Mouse (Mus musculus): ENCODE measurements around the gene Elmod3. TPM values are rescaled to one million over a fixed set of nuclear protein-coding genes. Genes with fewer than 3 reads are reported as not detected.
A peak's percentile ranks its signal among the peaks of the same experiment; 100 is the strongest.

The Elmod3 gene
- polyA plus RNA-seq (2016; fragmentation: Nextera tagmentation; extraction: Ambion mirVana) = 12.9 and 13.3 TPM in 2 replicates

DNA sequence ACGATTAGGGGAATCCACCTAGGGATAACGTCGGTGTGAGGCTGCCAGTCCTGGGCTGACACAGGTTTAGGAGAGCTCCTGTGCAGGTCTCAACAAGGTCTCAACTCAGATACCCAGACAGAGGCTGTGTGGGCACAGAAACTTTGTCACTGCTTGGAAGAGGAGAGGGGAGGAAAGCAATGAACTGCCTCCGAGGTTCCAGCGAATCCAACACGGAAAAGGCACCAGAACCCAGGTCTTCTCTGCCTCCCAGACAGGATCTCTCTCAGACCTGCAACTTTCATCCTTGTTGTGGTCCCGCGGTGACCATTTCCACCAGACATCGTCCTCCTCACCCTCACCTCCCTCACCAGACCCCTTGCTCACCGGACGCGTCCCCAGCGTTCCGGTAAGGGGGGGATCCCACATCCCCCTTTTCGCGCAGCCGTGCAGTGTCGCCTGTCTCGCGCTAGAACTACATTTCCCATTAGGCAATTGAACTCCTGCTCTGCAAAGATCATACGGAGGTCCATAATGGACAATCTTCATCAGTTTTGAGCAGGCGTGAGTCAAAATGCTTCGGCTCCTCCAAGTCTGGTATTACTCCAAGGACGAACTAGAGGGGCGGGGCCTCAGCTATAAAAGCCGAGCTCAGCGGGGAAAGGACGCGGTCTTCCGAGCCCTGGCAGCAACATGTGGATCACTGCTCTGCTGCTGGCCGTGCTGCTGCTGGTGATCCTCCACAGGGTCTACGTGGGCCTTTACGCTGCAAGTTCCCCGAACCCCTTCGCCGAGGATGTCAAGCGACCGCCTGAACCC is at the start of gene Elmod3, which contains the start of gene Retsat:
Elmod3 (minus strand) TSS at position 458 of the 798 bp plus-strand sequence.
Retsat (plus strand) TSS at position 520 of the 798 bp plus-strand sequence.
- Histone ChIP-seq H3K27ac (peak within 1 kb of the TSS; percentile 90), H3K27me3 (ENCODE audit: insufficient read depth, poor library complexity, severe bottlenecking) (no peaks in the 10 kb centered on the region), H3K4me1 (peaks cover 12% of the 10 kb centered on the region), H3K36me3 (no peaks in the 10 kb centered on the region), H3K9me3 (no peaks in the 10 kb centered on the region), H3K4me3 (peak within 1 kb of the TSS; percentile 67)
- 1% methylated on average over 38 of the region's 38 CpGs for WGBS
- peak; percentile 96 for DNase-seq (ENCODE audit: low spot score)

GRCm38 (mm10) chr6:72647383-72647820 is 49.2 kb upstream of the Elmod3 start:
- H3K9me3 ChIP-seq = no peaks in the 10 kb centered on the region
- DNase-seq (ENCODE audit: low spot score) = peak; percentile 87
- 35% methylated on average over 10 of the region's 10 CpGs for WGBS
- H3K36me3 ChIP-seq = 0 out of 2 replicates have a peak, but pooled peaks cover 5% of the 10 kb centered on the region
- H3K4me3 ChIP-seq = 0 out of 2 replicates have a peak overlapping the region, but pooled peaks have one; percentile 3
- H3K4me1 ChIP-seq = peaks cover 19% of the 10 kb centered on the region
- H3K27ac ChIP-seq = no peak overlapping the region
- H3K27me3 ChIP-seq (ENCODE audit: insufficient read depth, poor library complexity, severe bottlenecking) = no peaks in the 10 kb centered on the region

- H3K36me3 ChIP-seq = 0 out of 2 replicates have a peak, but pooled peaks cover 5% of the 10 kb centered on the region
- WGBS = 85% methylated on average over 7 of the region's 7 CpGs
- H3K27me3 ChIP-seq (ENCODE audit: insufficient read depth, poor library complexity, severe bottlenecking) = no peaks in the 10 kb centered on the region
- DNase-seq (ENCODE audit: low spot score) = no peak
- H3K4me3 ChIP-seq = no peak overlapping the region
- H3K27ac ChIP-seq = no peak overlapping the region
- H3K4me1 ChIP-seq = peaks cover 19% of the 10 kb centered on the region
- H3K9me3 ChIP-seq = no peaks in the 10 kb centered on the region
These were observed 47.2 kb upstream of the Elmod3 start for GRCm38 (mm10) chr6:72645364-72645763.

DNA sequence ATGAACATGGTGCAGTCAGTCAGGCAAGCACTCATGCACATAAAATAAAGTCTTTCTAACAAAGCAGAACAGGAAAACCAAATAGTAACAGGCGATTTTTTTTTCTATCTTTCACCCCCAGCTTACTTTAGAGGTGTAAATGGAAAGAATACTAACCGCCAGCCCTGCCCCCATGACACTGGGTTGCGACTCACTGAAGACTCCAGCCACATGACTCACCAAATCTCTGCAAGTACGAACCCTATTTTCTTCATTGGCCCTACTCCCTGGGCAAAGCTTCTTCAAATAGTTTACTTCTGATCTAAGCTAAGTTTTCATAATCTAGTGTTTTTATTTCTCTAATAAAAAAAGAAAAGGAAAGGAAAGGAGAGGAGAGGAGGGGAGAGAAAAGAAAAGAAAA is 46.4 kb upstream of the Elmod3 start:
- no peak overlapping the region for H3K4me3 ChIP-seq
- no peaks in the 10 kb centered on the region for H3K27me3 ChIP-seq (ENCODE audit: insufficient read depth, poor library complexity, severe bottlenecking)
- 64% methylated on average over 4 of the region's 4 CpGs for WGBS
- H3K27ac ChIP-seq = no peak overlapping the region
- H3K36me3 ChIP-seq = 0 out of 2 replicates have a peak, but pooled peaks cover 5% of the 10 kb centered on the region
- DNase-seq (ENCODE audit: low spot score) = no peak
- H3K9me3 ChIP-seq = no peaks in the 10 kb centered on the region
- peaks cover 19% of the 10 kb centered on the region for H3K4me1 ChIP-seq

DNA sequence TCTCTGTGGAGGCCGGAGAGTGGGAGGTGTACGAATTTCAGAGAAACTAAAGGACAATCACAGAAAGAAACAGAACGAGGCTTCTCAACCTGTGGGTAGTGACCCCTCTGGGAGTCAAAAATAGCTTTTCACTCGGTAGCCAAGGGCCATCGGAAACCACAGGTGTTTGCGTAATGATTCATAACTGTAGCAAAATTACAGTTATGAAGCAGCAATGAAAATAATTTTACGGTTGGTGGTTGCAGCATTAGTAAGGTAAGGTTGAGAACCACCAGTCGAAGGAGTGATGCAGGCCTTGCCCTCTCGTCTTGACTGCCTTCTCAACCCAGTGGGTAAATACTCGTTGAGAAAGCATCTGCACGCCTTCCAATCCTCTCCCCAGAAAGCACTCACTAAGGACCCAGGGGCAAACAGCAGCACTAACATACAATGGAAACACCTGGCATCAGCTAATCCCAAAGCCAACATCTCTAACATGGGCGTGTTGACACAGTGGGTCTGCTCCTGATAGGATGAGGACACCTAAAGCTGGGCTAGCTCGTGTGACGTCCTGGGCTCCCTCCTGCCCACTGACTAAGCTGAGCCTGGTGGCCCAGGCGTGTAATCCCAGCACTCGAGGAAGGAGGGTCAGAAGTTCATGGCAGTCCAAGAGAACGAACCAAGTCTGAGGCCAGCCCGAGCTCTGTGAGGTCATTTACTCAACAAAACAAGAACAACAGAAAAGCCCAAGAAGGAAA is 43.2 kb upstream of the Elmod3 start:
- WGBS = 79% methylated on average over 18 of the region's 18 CpGs
- 0 out of 2 replicates have a peak, but pooled peaks cover 4% of the 10 kb centered on the region for H3K4me1 ChIP-seq

GRCm38 (mm10) chr6:72636940-72637339 is 38.7 kb upstream of the Elmod3 start:
- Histone ChIP-seq H3K4me3 (no peak overlapping the region), H3K4me1 (peaks cover 5% of the 10 kb centered on the region; the same call in 1 of the 2 replicates), H3K27ac (no peak overlapping the region), H3K9me3 (no peaks in the 10 kb centered on the region), H3K36me3 (peaks cover 11% of the 10 kb centered on the region; the same call in 1 of the 2 replicates), H3K27me3 (ENCODE audit: insufficient read depth, poor library complexity, severe bottlenecking) (no peaks in the 10 kb centered on the region)
- WGBS = 80% methylated on average over 3 of the region's 3 CpGs
- no peak for DNase-seq (ENCODE audit: low spot score)

More for the DNA sequence above, 43.2 kb upstream of the Elmod3 start:
- Histone ChIP-seq H3K36me3 (no peaks in the 10 kb centered on the region), H3K4me3 (no peak overlapping the region), H3K27ac (no peak overlapping the region), H3K27me3 (ENCODE audit: insufficient read depth, poor library complexity, severe bottlenecking) (no peaks in the 10 kb centered on the region), H3K9me3 (no peaks in the 10 kb centered on the region)
- no peak for DNase-seq (ENCODE audit: low spot score)

DNA sequence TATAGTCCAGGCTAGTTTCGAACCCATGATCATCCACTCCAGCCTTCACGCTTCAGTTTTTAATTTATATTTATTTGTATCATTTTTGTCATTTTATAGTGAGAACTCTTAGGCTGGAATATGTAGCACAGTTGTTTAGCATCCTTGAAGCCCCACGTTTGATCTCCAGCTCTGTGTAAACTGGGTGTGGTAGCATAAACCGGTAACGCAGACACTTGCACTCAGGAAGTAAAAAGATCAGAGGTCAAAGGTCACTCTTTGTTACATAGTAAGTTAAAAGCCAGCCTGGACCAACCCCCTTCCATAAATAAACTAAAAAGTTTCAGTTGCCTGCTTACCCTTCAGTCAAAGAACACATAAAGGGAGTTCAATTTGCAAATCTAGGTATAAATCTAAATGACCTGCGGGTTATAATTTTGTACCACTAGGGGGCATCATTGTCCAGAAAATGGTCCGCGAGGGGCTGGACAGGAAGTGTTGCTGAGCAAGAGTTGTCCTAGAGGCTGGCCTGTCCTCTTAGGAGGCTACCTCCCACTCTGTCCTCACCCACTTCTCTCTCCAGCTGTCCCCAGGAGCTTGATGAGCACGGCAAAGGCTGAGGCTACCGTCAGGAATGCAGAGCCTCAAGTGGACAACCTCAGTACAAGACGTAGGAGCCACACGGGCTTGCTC is 37.7 kb upstream of the Elmod3 start:
- H3K36me3 ChIP-seq = peaks cover 22% of the 10 kb centered on the region
- H3K4me1 ChIP-seq = peaks cover 5% of the 10 kb centered on the region; the same call in 1 of the 2 replicates
- 0 out of 2 replicates have a peak overlapping the region, but pooled peaks have one; percentile 12 for H3K4me3 ChIP-seq
- H3K27me3 ChIP-seq (ENCODE audit: insufficient read depth, poor library complexity, severe bottlenecking) = no peaks in the 10 kb centered on the region
- peak; percentile 82 for DNase-seq (ENCODE audit: low spot score)
- H3K9me3 ChIP-seq = no peaks in the 10 kb centered on the region
- 43% methylated on average over 12 of the region's 12 CpGs for WGBS
- 0 out of 2 replicates have a peak overlapping the region, but pooled peaks have one; percentile 11 for H3K27ac ChIP-seq

DNA sequence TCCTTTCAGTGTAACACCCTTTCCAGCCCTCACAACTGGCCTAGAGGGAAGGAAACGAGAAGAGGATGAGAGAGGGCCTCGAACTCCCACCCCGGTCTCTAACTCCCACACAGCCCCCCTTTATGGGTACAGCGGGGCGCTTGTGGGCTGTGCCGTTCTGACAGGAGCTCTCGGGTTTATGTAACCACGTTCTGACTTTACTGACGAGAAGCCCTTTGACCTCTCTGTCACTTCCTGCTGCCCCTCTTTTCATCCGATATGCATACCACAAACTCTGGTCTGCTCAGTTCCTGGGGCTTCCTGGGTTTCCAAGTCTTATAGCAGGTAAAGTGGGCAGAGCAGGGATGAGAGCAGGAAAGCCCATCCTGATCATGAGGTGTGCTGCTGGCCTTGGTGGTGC is 36.1 kb upstream of the Elmod3 start:
- Histone ChIP-seq H3K4me1 (peaks cover 5% of the 10 kb centered on the region; the same call in 1 of the 2 replicates), H3K27me3 (ENCODE audit: insufficient read depth, poor library complexity, severe bottlenecking) (no peaks in the 10 kb centered on the region), H3K27ac (no peak overlapping the region), H3K9me3 (no peaks in the 10 kb centered on the region), H3K36me3 (peaks cover 36% of the 10 kb centered on the region), H3K4me3 (no peak overlapping the region)
- WGBS = 70% methylated on average over 10 of the region's 10 CpGs
- no peak for DNase-seq (ENCODE audit: low spot score)

GRCm38 (mm10) chr6:72631700-72632099 is 33.5 kb upstream of the Elmod3 start:
- 61% methylated on average over 6 of the region's 6 CpGs for WGBS
- DNase-seq (ENCODE audit: low spot score) = no peak
- peaks cover 56% of the 10 kb centered on the region for H3K36me3 ChIP-seq
- H3K27me3 ChIP-seq (ENCODE audit: insufficient read depth, poor library complexity, severe bottlenecking) = no peaks in the 10 kb centered on the region
- no peak overlapping the region for H3K4me3 ChIP-seq
- no peaks in the 10 kb centered on the region for H3K9me3 ChIP-seq
- H3K27ac ChIP-seq = 0 out of 2 replicates have a peak overlapping the region, but pooled peaks have one; percentile 37
- H3K4me1 ChIP-seq = peaks cover 7% of the 10 kb centered on the region; the same call in 1 of the 2 replicates

DNA sequence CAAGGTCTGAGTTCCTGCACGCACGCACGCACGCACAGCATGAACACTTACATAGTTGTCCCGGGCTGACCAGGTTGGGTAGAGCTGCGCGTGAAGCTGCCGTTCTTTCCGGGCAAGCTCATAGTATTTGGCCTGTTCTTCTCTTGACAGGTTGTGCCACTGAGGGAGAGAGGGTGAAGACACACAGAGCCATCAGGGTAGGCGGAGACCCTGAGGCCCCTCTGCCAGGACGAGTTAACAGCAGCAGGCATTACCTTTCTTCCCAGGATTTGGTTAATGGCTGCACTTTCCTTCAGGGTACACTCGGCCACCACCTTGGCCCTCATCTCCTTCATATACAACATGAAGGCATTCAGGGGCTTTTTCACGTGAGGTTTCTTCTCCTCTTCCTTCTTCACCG is 32.7 kb upstream of the Elmod3 start:
- Histone ChIP-seq H3K27ac (no peak overlapping the region), H3K4me1 (0 out of 2 replicates have a peak, but pooled peaks cover 2% of the 10 kb centered on the region), H3K4me3 (no peak overlapping the region), H3K27me3 (ENCODE audit: insufficient read depth, poor library complexity, severe bottlenecking) (no peaks in the 10 kb centered on the region), H3K9me3 (no peaks in the 10 kb centered on the region), H3K36me3 (peaks cover 63% of the 10 kb centered on the region)
- no peak for DNase-seq (ENCODE audit: low spot score)
- WGBS = 90% methylated on average over 14 of the region's 14 CpGs

- Histone ChIP-seq H3K4me3 (no peak overlapping the region), H3K27me3 (ENCODE audit: insufficient read depth, poor library complexity, severe bottlenecking) (no peaks in the 10 kb centered on the region), H3K36me3 (peaks cover 64% of the 10 kb centered on the region), H3K4me1 (0 out of 2 replicates have a peak, but pooled peaks cover 2% of the 10 kb centered on the region), H3K27ac (no peak overlapping the region), H3K9me3 (no peaks in the 10 kb centered on the region)
- 89% methylated on average over 2 of the region's 2 CpGs for WGBS
- no peak for DNase-seq (ENCODE audit: low spot score)
These were observed 32.2 kb upstream of the Elmod3 start for GRCm38 (mm10) chr6:72630370-72630769.

- H3K4me1 ChIP-seq = 0 out of 2 replicates have a peak, but pooled peaks cover 2% of the 10 kb centered on the region
- no peaks in the 10 kb centered on the region for H3K9me3 ChIP-seq
- 88% methylated on average over 16 of the region's 16 CpGs for WGBS
- H3K36me3 ChIP-seq = peaks cover 59% of the 10 kb centered on the region
- no peak overlapping the region for H3K27ac ChIP-seq
- no peak for DNase-seq (ENCODE audit: low spot score)
- H3K27me3 ChIP-seq (ENCODE audit: insufficient read depth, poor library complexity, severe bottlenecking) = no peaks in the 10 kb centered on the region
- no peak overlapping the region for H3K4me3 ChIP-seq
These were observed 29.1 kb upstream of the Elmod3 start for GRCm38 (mm10) chr6:72627276-72627675.

Data from heart, embryonic 10.5 days (tissue).